In genomic region chr11:106489036-106489693, GRCm38 (mm10) we compare ENCODE assay signal across 19 mouse cellular contexts. TPM values are rescaled to one million over a fixed set of nuclear protein-coding genes. Genes with fewer than 3 reads are reported as not detected.
DNase-seq lines count a peak whose midpoint lies in the region; ATAC-seq and TF ChIP-seq lines count a peak whose summit lies in the region.
"Had no signal": no experiment of that assay in that cellular context is flagged by ENCODE, and none has a peak within 500 bp of the region (broad histone marks: within the 10 kb centered on the region; RNA-seq: fewer than 3 reads in every experiment).

No protein-coding gene starts in this region.

- no peak for TF ChIP-seq POLR2A in myocyte (IDR thresholded peaks at IDR 0.05; ENCODE audit: insufficient read length, low read depth)

- no peak overlapping the region for H3K4me2 ChIP-seq in lung, embryonic 14.5 days
- peak overlapping the region; percentile 83 for H3K4me2 ChIP-seq in myocyte (ENCODE audit: low read depth)
- H3K4me2 ChIP-seq: forebrain, embryonic 15.5 days had no signal

- H3K9me3 ChIP-seq in lung, embryonic 14.5 days (ENCODE audit: low read depth, low read length): no peaks in the 10 kb centered on the region
- H3K9me3 ChIP-seq: forebrain, embryonic 15.5 days; hindbrain, embryonic 13.5 days; limb, embryonic 10.5 days had no signal

- DNase-seq in frontal cortex, postnatal 36 days (ENCODE audit: low spot score in 2 of 2): no peak
- DNase-seq in lung, embryonic 14.5 days: peak; percentile 26
- no peak for DNase-seq in lung, adult 18-20 months
- peak; percentile 57 for DNase-seq in MN1 (ENCODE audit: low spot score)
- no peak for DNase-seq in cerebellum, adult 8-10 months
- DNase-seq in kidney, adult 18-20 months: no peak
- DNase-seq: cerebellum, adult 9-11 months; gastrocnemius, adult 2 months; heart, adult 18-20 months; kidney, postnatal 4 days; layer of hippocampus, postnatal 36 days; retina, postnatal 1 day; thymus, postnatal 4 days had no signal

- no peak overlapping the region for H3ac ChIP-seq in myocyte (ENCODE audit: control insufficient read depth, insufficient read length)

- H3K79me2 ChIP-seq in myocyte (ENCODE audit: control insufficient read depth, insufficient read depth): peaks cover 27% of the 10 kb centered on the region

- no peak for TF ChIP-seq CTCF in lung, embryonic 14.5 days (IDR thresholded peaks at IDR 0.05; ENCODE audit: low read depth)

- no peak overlapping the region for H3K9ac ChIP-seq in lung, embryonic 14.5 days
- H3K9ac ChIP-seq: forebrain, embryonic 15.5 days; hindbrain, embryonic 13.5 days had no signal

- no peaks in the 10 kb centered on the region for H3K27me3 ChIP-seq in lung, embryonic 14.5 days (ENCODE audit: insufficient read depth, low read length)
- H3K27me3 ChIP-seq in myocyte (ENCODE audit: control insufficient read depth, insufficient read depth, insufficient read length): no peaks in the 10 kb centered on the region
- H3K27me3 ChIP-seq: forebrain, embryonic 15.5 days had no signal

- WGBS in lung, embryonic 14.5 days: 36% methylated on average over 7 of the region's 7 CpGs

- ATAC-seq in frontal cortex, adult (ENCODE audit: low TSS enrichment): 0 out of 2 replicates have a peak, but pooled peaks have one; percentile 9
- no peak for ATAC-seq in lung, embryonic 14.5 days (ENCODE audit: insufficient read depth)
- ATAC-seq: forebrain, embryonic 15.5 days; intestine, embryonic 16.5 days had no signal

- peak overlapping the region; percentile 8; the same call in 1 of the 2 replicates for H3K27ac ChIP-seq in lung, embryonic 14.5 days (ENCODE audit: low read depth)
- H3K27ac ChIP-seq: forebrain, embryonic 15.5 days; hindbrain, embryonic 13.5 days; limb, embryonic 10.5 days had no signal

- peaks cover 5% of the 10 kb centered on the region; the same call in 1 of the 2 replicates for H3K4me1 ChIP-seq in lung, embryonic 14.5 days (ENCODE audit: insufficient read depth)

- H3K4me3 ChIP-seq in lung, embryonic 14.5 days (ENCODE audit: low read depth, low read length): no peak overlapping the region
- no peak overlapping the region for H3K4me3 ChIP-seq in myocyte
- H3K4me3 ChIP-seq: forebrain, embryonic 15.5 days; hindbrain, embryonic 13.5 days had no signal

- H3K36me3 ChIP-seq in lung, embryonic 14.5 days (ENCODE audit: insufficient read depth): no peaks in the 10 kb centered on the region
- no peaks in the 10 kb centered on the region for H3K36me3 ChIP-seq in myocyte (ENCODE audit: control insufficient read depth, insufficient read depth)
- H3K36me3 ChIP-seq: forebrain, embryonic 15.5 days; hindbrain, embryonic 13.5 days; limb, embryonic 10.5 days had no signal

TF ChIP-seq in myocyte, 11 proteins besides CTCF, POLR2A, EP300 and RAD21:
- no peak for TF ChIP-seq MYOD1 (IDR thresholded peaks at IDR 0.05; ENCODE audit: control insufficient read depth in 1 of 3, insufficient read length in 2 of 3, low read depth in 2 of 3)
- TF ChIP-seq MAX (IDR thresholded peaks at IDR 0.05; ENCODE audit: low read depth): no peak
- no peak for TF ChIP-seq MYOG (IDR thresholded peaks at IDR 0.05; ENCODE audit: control insufficient read depth in 1 of 3, insufficient read depth in 1 of 3, insufficient read length in 2 of 3, low read depth in 2 of 3)
- TF ChIP-seq CEBPB (IDR thresholded peaks at IDR 0.05; ENCODE audit: insufficient read depth, poor library complexity, severe bottlenecking): no peak
- no peak for TF ChIP-seq SRF (IDR thresholded peaks at IDR 0.05; ENCODE audit: control insufficient read depth, insufficient read length, low read depth)
- no peak for TF ChIP-seq POLR2AphosphoS2 (IDR thresholded peaks at IDR 0.05; ENCODE audit: insufficient read length, low read depth)
- no peak for TF ChIP-seq USF1 (IDR thresholded peaks at IDR 0.05; ENCODE audit: low read depth)
- TF ChIP-seq TCF3 (IDR thresholded peaks at IDR 0.05; ENCODE audit: insufficient read length, low read depth): no peak
- no peak for TF ChIP-seq E2F4 (IDR thresholded peaks at IDR 0.05; ENCODE audit: insufficient read depth)
- TF ChIP-seq REST (IDR thresholded peaks at IDR 0.05; ENCODE audit: insufficient read depth, insufficient read length): no peak
- no peak for TF ChIP-seq TCF12 (IDR thresholded peaks at IDR 0.05; ENCODE audit: insufficient read depth, poor library complexity, severe bottlenecking)
TF ChIP-seq in myocyte: peak in this region for 0.

RNA-seq across cellular contexts. Expression of gene Ern1, which starts 1.5 kb away (rescaled TPM):
- 7.5 and 8.6 TPM in 2 replicates for polyA plus RNA-seq in lung, embryonic 14.5 days (2014; fragmentation: Nextera tagmentation; extraction: Ambion mirVana)
- polyA plus RNA-seq in myocyte (2012; fragmentation: generic; extraction: Trizol): 20.4 TPM

Comparison
In these comparisons a context has a peak if more than half of its experiments do, and no peak if none do; other contexts are left out.
1. DNase-seq: peak in lung, embryonic 14.5 days (single experiment) and MN1 (single experiment); none in frontal cortex, postnatal 36 days (0 of 2), lung, adult 18-20 months (0 of 2), cerebellum, adult 8-10 months (single experiment) and kidney, adult 18-20 months (single experiment).